Comparison of ENCODE assay signal across 13 mouse cellular contexts in genomic region chr19:14802909-14803650, GRCm38 (mm10).
DNase-seq lines count a peak whose midpoint lies in the region; ATAC-seq and TF ChIP-seq lines count a peak whose summit lies in the region.
"Had no signal": no experiment of that assay in that cellular context is flagged by ENCODE, and none has a peak within 500 bp of the region (broad histone marks: within the 10 kb centered on the region; RNA-seq: fewer than 3 reads in every experiment).

No protein-coding gene starts in this region.

- H3K9ac ChIP-seq in heart, embryonic 16.5 days (ENCODE audit: low read length): no peak overlapping the region
- no peak overlapping the region for H3K9ac ChIP-seq in midbrain, embryonic 13.5 days (replicated peaks)
- H3K9ac ChIP-seq: intestine, embryonic 15.5 days; liver, embryonic 13.5 days; stomach, embryonic 15.5 days had no signal

- ATAC-seq in heart, embryonic 16.5 days (replicated peaks; ENCODE audit: extremely low read depth, insufficient read depth, low FRiP score): 0 out of 2 replicates have a peak, but pooled peaks have one; percentile 28
- peak; percentile 72 for ATAC-seq in midbrain, embryonic 13.5 days
- ATAC-seq: intestine, embryonic 15.5 days had no signal

- H3K9me3 ChIP-seq in heart, embryonic 16.5 days (replicated peaks; ENCODE audit: control insufficient read depth, low read length): no peaks in the 10 kb centered on the region
- no peaks in the 10 kb centered on the region for H3K9me3 ChIP-seq in embryonic facial prominence, embryonic 10.5 days
- no peaks in the 10 kb centered on the region for H3K9me3 ChIP-seq in midbrain, embryonic 13.5 days
- H3K9me3 ChIP-seq: intestine, embryonic 15.5 days; liver, embryonic 13.5 days; stomach, embryonic 15.5 days had no signal

- H3K27me3 ChIP-seq in heart, embryonic 16.5 days (ENCODE audit: control insufficient read depth, insufficient read depth, low read length): peaks cover 14% of the 10 kb centered on the region
- 0 out of 2 replicates have a peak, but pooled peaks cover 9% of the 10 kb centered on the region for H3K27me3 ChIP-seq in embryonic facial prominence, embryonic 10.5 days (replicated peaks; ENCODE audit: low read depth, poor library complexity, severe bottlenecking)
- H3K27me3 ChIP-seq in midbrain, embryonic 13.5 days: peaks cover 17% of the 10 kb centered on the region
- H3K27me3 ChIP-seq: intestine, embryonic 15.5 days; liver, embryonic 13.5 days; stomach, embryonic 15.5 days had no signal

- no peak overlapping the region for H3K4me2 ChIP-seq in heart, embryonic 16.5 days (ENCODE audit: low read depth, low read length)
- H3K4me2 ChIP-seq in midbrain, embryonic 13.5 days (replicated peaks): no peak overlapping the region
- H3K4me2 ChIP-seq: intestine, embryonic 15.5 days; liver, embryonic 13.5 days; stomach, embryonic 15.5 days had no signal

- no peak for DNase-seq in heart, postnatal 14 days
- DNase-seq in brain, embryonic 14.5 days (ENCODE audit: low read depth): peak; percentile 66
- DNase-seq in embryonic facial prominence, embryonic 10.5 days (ENCODE audit: low spot score): peak; percentile 26
- DNase-seq in spleen, postnatal 10 days (ENCODE audit: low spot score in 2 of 2): no peak
- no peak for DNase-seq in layer of hippocampus, adult 9-11 months
- DNase-seq: cerebellum, postnatal 36 days; gastrocnemius, postnatal 36 days; kidney, postnatal 36 days; liver, embryonic 13.5 days had no signal

- WGBS in heart, embryonic 16.5 days: 19% methylated on average over 5 of the region's 5 CpGs
- 23% methylated on average over 5 of the region's 5 CpGs for WGBS in embryonic facial prominence, embryonic 10.5 days
- 14% methylated on average over 5 of the region's 5 CpGs for WGBS in midbrain, embryonic 13.5 days

- no peak for TF ChIP-seq POLR2A in brain, embryonic 14.5 days (IDR thresholded peaks at IDR 0.05; ENCODE audit: borderline replicate concordance, extremely low read depth, insufficient read depth, insufficient read length, poor library complexity, severe bottlenecking)

- peaks cover 2% of the 10 kb centered on the region; the same call in 1 of the 2 replicates for H3K4me1 ChIP-seq in heart, embryonic 16.5 days (ENCODE audit: control insufficient read depth, insufficient read depth, low read length)
- H3K4me1 ChIP-seq in embryonic facial prominence, embryonic 10.5 days: peaks cover 15% of the 10 kb centered on the region
- peaks cover 14% of the 10 kb centered on the region for H3K4me1 ChIP-seq in midbrain, embryonic 13.5 days (replicated peaks)
- H3K4me1 ChIP-seq: liver, embryonic 13.5 days; stomach, embryonic 15.5 days had no signal

- intact Hi-C loops in heart, postnatal 14 days (cut with DNase I): no loop called here

- TF ChIP-seq CTCF in brain, embryonic 14.5 days (IDR thresholded peaks at IDR 0.05; ENCODE audit: borderline replicate concordance, extremely low read depth, insufficient read depth, insufficient read length): no peak

- no peak overlapping the region for H3K4me3 ChIP-seq in heart, embryonic 16.5 days (ENCODE audit: low read length)
- no peak overlapping the region for H3K4me3 ChIP-seq in embryonic facial prominence, embryonic 10.5 days
- H3K4me3 ChIP-seq in midbrain, embryonic 13.5 days (replicated peaks): no peak overlapping the region
- H3K4me3 ChIP-seq: intestine, embryonic 15.5 days; liver, embryonic 13.5 days; stomach, embryonic 15.5 days had no signal

- no peaks in the 10 kb centered on the region for H3K36me3 ChIP-seq in heart, embryonic 16.5 days (ENCODE audit: control insufficient read depth, insufficient read depth)
- no peaks in the 10 kb centered on the region for H3K36me3 ChIP-seq in embryonic facial prominence, embryonic 10.5 days (replicated peaks)
- H3K36me3 ChIP-seq in midbrain, embryonic 13.5 days: no peaks in the 10 kb centered on the region
- H3K36me3 ChIP-seq: intestine, embryonic 15.5 days; liver, embryonic 13.5 days; stomach, embryonic 15.5 days had no signal

- no peak overlapping the region for H3K27ac ChIP-seq in heart, embryonic 16.5 days (ENCODE audit: low read length)
- H3K27ac ChIP-seq in embryonic facial prominence, embryonic 10.5 days (replicated peaks): 0 out of 2 replicates have a peak overlapping the region, but pooled peaks have one; percentile 10
- H3K27ac ChIP-seq in midbrain, embryonic 13.5 days: peak overlapping the region; percentile 59
- H3K27ac ChIP-seq: intestine, embryonic 15.5 days; liver, embryonic 13.5 days; stomach, embryonic 15.5 days had no signal

Comparison
In these comparisons a context has a peak if more than half of its experiments do, and no peak if none do; other contexts are left out.
1. DNase-seq: peak in brain, embryonic 14.5 days (single experiment) and embryonic facial prominence, embryonic 10.5 days (single experiment); none in heart, postnatal 14 days (0 of 2), spleen, postnatal 10 days (0 of 2) and layer of hippocampus, adult 9-11 months (single experiment).